Mouse (Mus musculus) midbrain, embryonic 14.5 days (tissue): ENCODE measurements around the gene Vps54. TPM values are rescaled to one million over a fixed set of nuclear protein-coding genes. Genes with fewer than 3 reads are reported as not detected.
"Not testable (repeated sequence)": the region's sequence is repeated elsewhere in the genome, so short reads cannot be mapped to it uniquely, and the experiment has no call there.

Experiments used
- ATAC-seq: fragments of 200-750 bp; cut with Nextera tagmentation; 2 replicates; pipeline ENCODE4 v1.8.0; 2017; ENCODE audit warnings: moderate number of reproducible peaks, moderate library complexity; ENCODE audit not compliant: low FRiP score, low TSS enrichment
- DNase-seq: peaks from one replicate; pipeline ENCODE4 v3.0.0-alpha.2; 2015
- H3K27ac ChIP-seq: fragments of 300-500 bp; sonication (generic); replicated peaks from 2 replicates; pipeline ENCODE4 v1.5.1; 2014; ENCODE audit warnings: mild to moderate bottlenecking, low read depth, low read length, moderate library complexity
- H3K27me3 ChIP-seq: fragments of 300-500 bp; sonication (generic); 2 replicates; pipeline ENCODE4 v1.6.1; 2014; ENCODE audit warnings: low read length, control low read depth, mixed read lengths; ENCODE audit not compliant: control insufficient read depth, insufficient read depth
- H3K36me3 ChIP-seq: fragments of 300-500 bp; sonication (generic); 2 replicates; pipeline ENCODE4 v1.6.1; 2014; ENCODE audit warnings: low read length, control low read depth; ENCODE audit not compliant: control insufficient read depth, insufficient read depth
- H3K4me1 ChIP-seq: fragments of 300-500 bp; sonication (generic); 2 replicates; pipeline ENCODE4 v1.6.1; 2014; ENCODE audit warnings: mild to moderate bottlenecking, antibody characterized with exemption, low read length, control low read depth; ENCODE audit not compliant: control insufficient read depth, insufficient read depth
- H3K4me2 ChIP-seq: fragments of 300-500 bp; sonication (generic); 2 replicates; pipeline ENCODE4 v1.6.1; 2014; ENCODE audit warnings: mild to moderate bottlenecking, low read length, moderate library complexity
- H3K4me3 ChIP-seq: fragments of 300-500 bp; sonication (generic); replicated peaks from 2 replicates; pipeline ENCODE4 v1.5.1; 2014; ENCODE audit warnings: low read depth, low read length
- H3K9ac ChIP-seq: fragments of 300-500 bp; sonication (generic); replicated peaks from 2 replicates; pipeline ENCODE4 v1.6.1; 2014; ENCODE audit warnings: mild to moderate bottlenecking, low read length, moderate library complexity
- H3K9me3 ChIP-seq: fragments of 300-500 bp; sonication (generic); 2 replicates; pipeline ENCODE4 v1.6.1; 2016; ENCODE audit warnings: low read length, control low read depth, mixed read lengths; ENCODE audit not compliant: control insufficient read depth
- WGBS: fragments of 180-500 bp; shearing (Covaris S2); extraction: QIAGEN DNeasy Blood & Tissue Kit; methylation state at CpG from one replicate; pipeline ENCODE4 v1.1.7; 2014; 5-methylcytosine and 5-hydroxymethylcytosine counted together
- polyA plus RNA-seq: library from polyadenylated mRNA; unstranded; fragments of >200 nt; fragmentation: Nextera tagmentation; extraction: Ambion mirVana; gene quantifications from 2 replicates; pipeline ENCODE4 v1.2.1, GENCODE M21; 2014

Vps54 gene
- polyA plus RNA-seq, result 13.7 and 14.0 TPM in 2 replicates

DNA sequence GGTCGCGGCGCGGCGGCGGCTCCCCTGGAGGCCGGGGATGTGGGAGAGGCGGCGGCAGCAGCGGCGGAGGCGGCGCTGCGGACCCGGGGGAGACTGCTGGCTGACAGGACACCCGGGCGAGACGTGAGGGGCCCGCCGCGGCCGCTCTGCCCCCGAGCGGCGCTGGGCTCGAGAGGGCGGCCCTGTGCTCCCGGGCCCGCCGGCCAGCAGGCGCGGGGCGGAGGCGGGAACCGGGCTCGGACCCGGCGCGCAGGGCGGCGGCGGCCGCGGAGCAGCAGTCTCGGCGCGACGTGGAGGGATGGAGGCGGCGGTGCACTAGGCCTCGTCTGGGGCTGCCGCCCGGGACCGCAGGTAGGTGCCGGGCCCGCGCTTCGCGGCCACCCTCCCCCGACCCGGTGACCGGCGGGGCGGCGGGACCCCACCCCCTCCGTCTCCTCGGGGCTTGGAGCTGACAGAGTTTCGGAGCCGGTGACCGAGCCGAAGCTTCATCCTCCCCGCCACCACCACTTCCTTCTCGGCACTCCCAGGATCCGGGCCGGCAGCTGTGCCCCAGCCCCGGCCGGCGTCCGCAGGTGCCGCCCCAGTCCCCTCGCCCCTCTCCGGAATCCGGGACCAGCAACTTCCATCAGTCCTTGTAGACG, at the start of gene Vps54:
Vps54 (plus strand) TSS at position 261 of the 641 bp plus-strand sequence.
- H3K27me3 ChIP-seq, result no peaks in the 10 kb centered on the region
- no peaks in the 10 kb centered on the region for H3K36me3 ChIP-seq
- no peaks in the 10 kb centered on the region for H3K9me3 ChIP-seq
- WGBS, result under 1% methylated on average over 76 of the region's 84 CpGs
- DNase-seq (peak; percentile 71), ATAC-seq (peak; percentile 83)
- H3K27ac ChIP-seq, result peak within 1 kb of the TSS; percentile 98
- H3K9ac ChIP-seq, result peak within 1 kb of the TSS; percentile 99
- H3K4me2 ChIP-seq, result peak within 1 kb of the TSS; percentile 64
- peaks cover 11% of the 10 kb centered on the region for H3K4me1 ChIP-seq
- peak within 1 kb of the TSS; percentile 89 for H3K4me3 ChIP-seq

DNA sequence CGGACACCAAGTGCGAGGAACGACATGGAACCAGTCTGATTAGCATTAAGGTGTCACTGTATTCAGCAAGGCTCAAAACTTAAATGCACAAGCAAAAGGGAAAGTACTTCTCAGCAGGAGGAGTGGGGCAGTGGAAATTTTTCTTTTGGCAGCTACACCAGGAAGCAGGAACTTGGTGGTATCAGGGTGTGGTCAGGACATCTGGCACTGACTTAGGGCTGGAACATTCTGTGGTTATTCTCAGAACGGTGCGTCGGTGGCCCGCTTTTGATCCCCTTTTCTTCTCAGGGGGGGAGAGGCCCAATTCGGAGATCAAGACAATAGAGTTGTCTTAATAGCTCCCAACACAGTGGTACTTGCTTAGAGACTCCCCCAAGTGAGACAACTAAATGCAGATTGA, 47.3 kb upstream of the Vps54 start:
- 96% methylated on average over 8 of the region's 8 CpGs for WGBS
- H3K9me3 ChIP-seq, H3K4me3 ChIP-seq, H3K36me3 ChIP-seq, H3K4me1 ChIP-seq, H3K27me3 ChIP-seq, DNase-seq, H3K27ac ChIP-seq, H3K4me2 ChIP-seq, H3K9ac ChIP-seq, ATAC-seq: not testable (repeated sequence)

DNA sequence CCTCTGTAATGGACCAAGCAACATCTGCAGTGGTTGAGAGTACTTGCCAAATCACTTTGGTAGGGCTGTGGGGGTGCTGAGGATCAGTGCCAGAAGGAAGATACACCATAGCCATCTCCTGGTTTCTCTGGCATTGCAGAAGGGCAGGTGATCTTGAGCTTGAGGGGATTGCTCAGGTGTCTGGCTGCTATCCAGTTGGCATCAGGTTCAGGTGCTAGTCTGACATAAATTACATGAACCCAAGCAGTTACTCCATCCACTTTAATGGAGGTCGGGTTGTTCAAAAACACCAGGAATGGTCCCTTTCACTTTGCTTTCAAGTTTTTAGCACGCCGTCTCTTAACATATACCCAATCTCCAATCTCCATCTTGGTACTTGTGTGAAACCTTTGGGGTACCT, 44.2 kb upstream of the Vps54 start:
- Histone ChIP-seq H3K4me1 (no peaks in the 10 kb centered on the region), H3K27me3 (no peaks in the 10 kb centered on the region), H3K4me2 (no peak overlapping the region), H3K9ac (no peak overlapping the region), H3K4me3 (no peak overlapping the region), H3K9me3 (no peaks in the 10 kb centered on the region), H3K36me3 (no peaks in the 10 kb centered on the region), H3K27ac (no peak overlapping the region)
- no peak for DNase-seq
- 97% methylated on average over 3 of the region's 3 CpGs for WGBS
- no peak; the same call in 1 of the 2 replicates for ATAC-seq

GRCm38 (mm10) chr11:21209046-21209445, 30.0 kb upstream of the Vps54 start:
- no peak overlapping the region for H3K9ac ChIP-seq
- H3K36me3 ChIP-seq, result no peaks in the 10 kb centered on the region
- H3K4me1 ChIP-seq, result no peaks in the 10 kb centered on the region
- no peak overlapping the region for H3K27ac ChIP-seq
- ATAC-seq (no peak), DNase-seq (no peak)
- no peak overlapping the region for H3K4me2 ChIP-seq
- H3K4me3 ChIP-seq, result no peak overlapping the region
- no peaks in the 10 kb centered on the region for H3K27me3 ChIP-seq
- H3K9me3 ChIP-seq, result 0 out of 2 replicates have a peak, but pooled peaks cover 2% of the 10 kb centered on the region
- 68% methylated on average over 2 of the region's 2 CpGs for WGBS

GRCm38 (mm10) chr11:21209701-21210100, 29.4 kb upstream of the Vps54 start:
- H3K9ac ChIP-seq, H3K4me2 ChIP-seq, H3K4me1 ChIP-seq, H3K4me3 ChIP-seq, H3K36me3 ChIP-seq, H3K9me3 ChIP-seq, H3K27me3 ChIP-seq, ATAC-seq, DNase-seq, H3K27ac ChIP-seq: not testable (repeated sequence)
- WGBS, result 95% methylated on average over 9 of the region's 9 CpGs

DNA sequence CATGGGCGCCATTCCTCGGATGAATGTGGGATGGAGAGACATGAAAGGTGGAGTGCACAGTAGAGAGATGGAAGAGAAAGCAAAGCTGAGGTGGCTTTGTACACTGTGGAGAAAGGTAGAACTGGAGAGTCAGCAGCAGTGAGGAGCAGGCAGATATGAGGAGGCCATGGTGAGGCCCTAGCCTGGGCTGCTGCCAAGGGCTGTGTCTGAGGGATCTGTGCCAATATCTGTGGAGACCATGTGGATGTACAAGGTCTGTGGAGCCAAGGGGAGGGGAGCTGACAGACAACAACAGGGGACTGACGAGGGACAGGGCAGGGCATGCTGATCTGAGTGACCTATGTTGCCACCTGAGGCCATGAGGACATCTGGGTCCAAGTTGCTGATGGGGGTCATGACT, 21.7 kb upstream of the Vps54 start:
- H3K9ac ChIP-seq, result no peak overlapping the region
- H3K36me3 ChIP-seq, result no peaks in the 10 kb centered on the region
- H3K4me2 ChIP-seq, result no peak overlapping the region
- H3K9me3 ChIP-seq, result no peaks in the 10 kb centered on the region
- H3K4me1 ChIP-seq, result no peaks in the 10 kb centered on the region
- no peak overlapping the region for H3K4me3 ChIP-seq
- H3K27ac ChIP-seq, result no peak overlapping the region
- 87% methylated on average over 3 of the region's 3 CpGs for WGBS
- H3K27me3 ChIP-seq, result no peaks in the 10 kb centered on the region
- DNase-seq (no peak), ATAC-seq (no peak; the same call in 1 of the 2 replicates)

DNA sequence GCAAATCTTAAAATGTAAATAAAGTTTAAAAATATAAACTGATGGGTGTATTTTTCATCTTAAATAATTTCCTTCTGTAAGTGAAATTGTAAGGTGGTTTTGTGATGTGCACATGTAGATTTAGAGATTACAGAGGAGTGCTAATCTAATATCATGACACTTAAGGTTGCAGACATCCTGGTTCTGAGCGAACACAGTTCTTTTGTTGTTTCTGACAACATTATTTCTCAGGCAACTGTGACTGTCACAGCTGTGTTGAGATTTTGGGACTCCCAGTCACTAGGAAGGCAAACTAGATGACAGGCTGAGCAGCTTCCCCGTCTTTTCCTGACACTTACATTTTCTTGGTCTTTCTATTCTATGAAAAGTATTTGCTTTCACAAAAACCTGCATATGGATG, 19.8 kb upstream of the Vps54 start:
- 80% methylated on average over 2 of the region's 2 CpGs for WGBS
- ATAC-seq, result no peak
- H3K4me1 ChIP-seq, result no peaks in the 10 kb centered on the region

GRCm38 (mm10) chr11:21219851-21220587, 19.1 kb upstream of the Vps54 start:
- Histone ChIP-seq H3K27me3 (no peaks in the 10 kb centered on the region), H3K27ac (no peak overlapping the region), H3K4me3 (no peak overlapping the region), H3K4me1 (no peaks in the 10 kb centered on the region), H3K9ac (no peak overlapping the region), H3K9me3 (no peaks in the 10 kb centered on the region), H3K36me3 (no peaks in the 10 kb centered on the region), H3K4me2 (no peak overlapping the region)
- 94% methylated on average over 8 of the region's 8 CpGs for WGBS
- DNase-seq (no peak), ATAC-seq (no peak)

More for the DNA sequence above, 19.8 kb upstream of the Vps54 start:
- Histone ChIP-seq H3K9ac (no peak overlapping the region), H3K27ac (no peak overlapping the region), H3K36me3 (no peaks in the 10 kb centered on the region), H3K4me2 (no peak overlapping the region), H3K9me3 (no peaks in the 10 kb centered on the region), H3K27me3 (no peaks in the 10 kb centered on the region), H3K4me3 (no peak overlapping the region)
- DNase-seq, result no peak

DNA sequence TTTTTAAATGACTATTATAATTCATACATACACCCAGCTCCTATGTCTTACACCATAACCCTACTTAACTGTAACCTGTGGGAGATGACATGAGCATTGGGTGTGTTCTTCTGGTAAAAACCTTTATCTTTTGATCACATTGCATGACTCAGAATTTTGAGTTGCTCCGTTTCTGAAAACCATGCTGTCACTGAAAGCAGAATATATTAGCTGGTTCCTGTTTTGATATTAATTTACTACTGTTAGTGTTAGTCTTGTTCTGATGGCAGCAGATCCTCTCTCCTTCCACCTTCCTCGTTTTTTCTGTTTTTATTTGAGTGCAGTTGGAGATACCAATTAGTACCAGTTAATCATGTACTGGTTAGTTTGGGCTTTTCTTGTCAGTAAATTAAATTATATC, 18.3 kb upstream of the Vps54 start:
- Histone ChIP-seq H3K4me3 (no peak overlapping the region), H3K36me3 (no peaks in the 10 kb centered on the region), H3K27ac (no peak overlapping the region), H3K9ac (no peak overlapping the region), H3K4me2 (no peak overlapping the region), H3K27me3 (no peaks in the 10 kb centered on the region), H3K4me1 (no peaks in the 10 kb centered on the region), H3K9me3 (no peaks in the 10 kb centered on the region)
- DNase-seq, result no peak
- WGBS, result 79% methylated on average over 2 of the region's 2 CpGs
- no peak for ATAC-seq
